Mouse (Mus musculus) splenic B cell, adult 2 months (primary cell): Measurements from ENCODE around the gene Ramp2.

Source experiments
- DNase-seq: peaks from one replicate; pipeline ENCODE4 v3.0.0-alpha.2; 2011; ENCODE audit warnings: low read depth, low spot score
- H3K27me3 ChIP-seq: 2 replicates; pipeline ENCODE4 v1.6.1; 2012; ENCODE audit warnings: mild to moderate bottlenecking, low read length, moderate library complexity, mixed read lengths; ENCODE audit not compliant: control insufficient read depth, poor library complexity, insufficient read depth, severe bottlenecking
- H3K36me3 ChIP-seq: 2 replicates; pipeline ENCODE4 v1.6.1; 2012; ENCODE audit warnings: mild to moderate bottlenecking, low read length, moderate library complexity, mixed read lengths; ENCODE audit not compliant: control insufficient read depth, poor library complexity, insufficient read depth, severe bottlenecking

The Ramp2 gene

DNA sequence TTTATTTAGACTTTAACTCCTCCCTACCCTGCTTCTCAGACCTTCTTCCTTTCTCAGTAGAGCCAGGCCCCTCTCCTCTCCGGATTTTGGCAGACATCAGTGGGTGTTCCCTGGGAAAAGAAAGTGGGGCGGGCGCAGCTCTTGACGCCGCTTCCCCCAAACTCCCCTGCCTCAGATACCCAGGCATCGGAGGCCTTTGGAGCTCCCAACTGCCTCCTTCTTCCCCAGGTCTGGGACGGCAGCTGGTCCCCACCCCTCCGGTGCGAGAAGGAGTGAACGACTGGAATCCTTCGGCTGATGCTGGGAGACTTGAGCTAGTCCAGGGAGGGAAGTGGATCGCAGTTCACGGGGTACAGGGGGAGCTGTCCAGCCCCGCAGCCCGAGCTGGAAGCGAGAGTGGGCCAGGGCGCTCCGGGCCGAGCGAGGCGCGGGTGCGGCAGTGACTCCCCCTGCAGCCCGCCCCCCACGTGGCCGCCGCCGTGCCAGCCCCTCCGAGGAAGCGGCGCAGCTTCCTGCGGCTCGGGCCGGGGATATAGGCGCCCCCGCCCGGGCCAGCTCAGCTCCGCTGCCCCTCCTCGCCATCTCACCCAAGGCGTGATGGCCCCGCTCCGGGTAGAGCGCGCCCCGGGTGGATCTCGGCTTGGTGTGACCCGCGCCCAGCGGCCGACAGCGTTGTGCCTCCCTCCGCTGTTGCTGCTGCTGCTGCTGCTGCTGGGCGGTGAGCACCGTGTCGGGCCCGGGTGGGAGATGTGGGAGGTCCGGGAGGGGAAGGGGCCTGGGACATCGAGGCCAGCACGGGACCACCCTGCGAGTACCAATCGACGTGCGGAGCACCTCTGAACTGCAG lies at the start of gene Ramp2:
TSS of gene Ramp2 (plus strand) at position 174 of the 847 bp plus-strand sequence.
- peaks cover 2% of the 10 kb centered on the region; the same call in 1 of the 2 replicates for H3K27me3 ChIP-seq
- peak; percentile 26 for DNase-seq
- H3K36me3 ChIP-seq: no peaks in the 10 kb centered on the region

DNA sequence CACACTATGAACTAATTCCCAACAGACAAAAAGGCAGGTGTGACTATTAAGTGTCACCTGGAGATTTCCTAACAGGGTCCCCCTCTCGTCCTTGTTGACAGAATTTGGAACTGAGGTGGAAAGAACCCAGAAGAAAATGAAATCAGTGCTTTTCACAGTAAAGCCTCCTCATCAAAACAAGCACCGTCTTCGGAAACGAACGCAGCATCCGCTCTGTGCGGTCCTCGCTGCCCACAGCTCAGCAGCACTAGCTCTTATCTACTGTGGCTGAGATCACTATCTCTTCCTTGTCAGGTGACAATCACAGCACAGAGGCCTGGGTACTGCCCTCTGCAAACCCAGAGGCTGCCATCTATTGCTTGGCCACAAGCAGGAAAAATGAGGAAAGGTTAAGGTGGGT lies 49.7 kb upstream of the Ramp2 start:
- Histone ChIP-seq H3K36me3 (peaks cover 14% of the 10 kb centered on the region), H3K27me3 (no peaks in the 10 kb centered on the region)
- DNase-seq: no peak

DNA sequence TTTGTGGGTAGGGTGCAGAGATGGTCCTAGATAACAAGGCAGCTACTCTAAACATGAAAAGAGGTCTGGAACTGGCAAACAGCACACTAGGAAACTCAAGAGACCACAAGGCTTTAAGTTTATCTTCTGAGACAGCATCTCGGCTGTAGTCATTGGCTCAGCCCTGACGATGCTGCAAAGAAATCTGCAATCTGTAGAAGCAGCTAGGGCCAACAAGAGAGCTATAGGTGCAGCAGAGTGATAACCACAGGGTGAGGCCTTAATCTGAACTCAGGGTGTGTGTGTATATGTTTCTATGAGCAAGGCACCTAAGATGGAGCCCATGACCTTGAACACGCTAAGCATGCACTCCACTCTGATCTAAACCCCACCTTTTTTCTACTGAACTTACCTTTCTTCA lies 46.3 kb upstream of the Ramp2 start:
- H3K36me3 ChIP-seq: peaks cover 21% of the 10 kb centered on the region
- no peaks in the 10 kb centered on the region for H3K27me3 ChIP-seq
- no peak for DNase-seq

DNA sequence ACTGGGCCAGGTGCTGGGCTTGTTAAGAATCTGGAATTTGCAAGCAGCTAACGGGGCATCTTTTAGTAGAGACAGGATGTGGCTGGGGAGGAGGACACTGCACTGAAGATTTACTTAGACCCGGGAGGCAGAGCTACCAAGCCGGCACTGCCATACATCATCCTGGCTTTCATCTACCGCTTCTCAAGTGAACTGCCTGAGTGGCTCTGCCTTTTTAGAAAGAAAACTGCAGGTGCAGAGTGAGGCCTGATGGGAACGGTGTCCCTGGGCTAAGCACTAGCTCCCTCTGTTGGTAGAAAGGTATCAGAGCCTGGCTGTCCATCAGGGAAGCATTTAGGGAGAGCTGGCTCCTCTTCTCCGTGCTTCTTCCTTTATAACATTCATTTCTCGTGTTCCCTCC lies 44.8 kb upstream of the Ramp2 start:
- peak; percentile 69 for DNase-seq
- H3K27me3 ChIP-seq: no peaks in the 10 kb centered on the region

DNA sequence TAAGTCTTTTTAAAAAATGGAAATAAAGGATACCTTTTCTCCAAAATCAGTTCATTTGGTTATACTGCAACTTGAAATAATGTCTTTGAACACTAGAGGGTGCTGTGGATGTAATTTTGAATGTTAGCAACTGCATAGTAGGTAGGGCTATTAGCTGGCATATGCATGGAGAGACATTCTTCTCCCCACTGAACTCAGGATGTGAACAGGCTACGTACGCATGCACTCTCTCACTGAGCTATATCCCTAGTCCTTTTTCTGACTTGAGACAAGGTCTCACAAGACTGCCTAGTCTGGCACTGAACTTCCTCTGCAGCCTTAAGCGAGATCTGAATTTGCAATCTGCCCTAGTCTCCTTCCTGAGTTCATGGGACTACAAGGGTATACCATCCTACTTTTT lies 33.9 kb upstream of the Ramp2 start:
- Histone ChIP-seq H3K27me3 (no peaks in the 10 kb centered on the region), H3K36me3 (peaks cover 27% of the 10 kb centered on the region)
- peak; percentile 87 for DNase-seq

More for the DNA sequence above, 44.8 kb upstream of the Ramp2 start:
- H3K36me3 ChIP-seq: peaks cover 21% of the 10 kb centered on the region

DNA sequence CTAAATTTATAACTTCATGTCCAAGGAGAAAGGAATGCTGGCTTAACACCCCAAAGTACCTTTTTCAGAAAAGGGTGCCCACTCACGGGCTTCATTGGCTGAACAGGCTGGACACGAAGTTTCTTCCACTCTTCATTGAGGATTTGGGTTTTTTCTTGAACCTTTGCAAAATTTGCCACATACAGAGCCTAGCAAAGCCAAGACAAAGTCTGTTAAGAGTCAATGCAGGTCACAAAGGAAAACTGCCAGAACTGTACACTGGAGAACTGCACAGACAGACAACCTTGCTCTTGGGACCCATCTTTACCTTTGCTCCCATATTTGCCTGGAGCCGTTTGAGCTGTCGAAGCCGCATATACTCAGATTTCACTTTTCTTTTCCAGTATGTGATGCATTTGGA lies 28.9 kb upstream of the Ramp2 start:
- peaks cover 16% of the 10 kb centered on the region for H3K36me3 ChIP-seq
- no peaks in the 10 kb centered on the region for H3K27me3 ChIP-seq
- DNase-seq: no peak

DNA sequence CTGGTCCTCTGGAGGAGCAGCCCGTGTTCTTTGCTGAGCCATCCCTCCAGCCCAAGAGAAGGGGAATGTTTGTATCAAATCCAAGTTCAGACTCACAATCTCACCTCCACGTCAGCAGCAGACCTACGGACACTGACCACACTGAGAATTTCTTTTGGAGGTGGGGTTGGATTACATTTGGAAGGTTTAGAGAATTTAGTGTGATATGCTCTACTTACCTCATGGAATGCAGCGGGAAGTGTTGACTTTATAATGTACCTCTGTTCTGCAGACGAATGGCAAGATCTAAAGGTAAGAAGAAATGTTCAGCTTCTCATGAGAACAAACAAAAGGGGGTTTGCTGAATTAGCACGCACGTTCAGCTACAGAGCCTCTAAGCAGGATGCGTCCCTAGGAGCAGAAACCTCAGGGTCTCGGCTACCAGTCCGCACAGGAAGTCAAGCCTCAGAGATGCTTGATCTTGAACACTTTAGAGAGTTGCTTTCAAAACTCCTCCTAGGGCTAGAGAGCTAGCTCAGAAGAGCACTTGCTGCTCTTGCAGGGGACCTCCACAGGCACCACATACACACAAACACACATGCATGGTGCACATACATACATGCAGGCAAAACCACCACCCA lies 27.3 kb upstream of the Ramp2 start:
- Histone ChIP-seq H3K36me3 (peaks cover 14% of the 10 kb centered on the region), H3K27me3 (no peaks in the 10 kb centered on the region)
- no peak for DNase-seq

DNA sequence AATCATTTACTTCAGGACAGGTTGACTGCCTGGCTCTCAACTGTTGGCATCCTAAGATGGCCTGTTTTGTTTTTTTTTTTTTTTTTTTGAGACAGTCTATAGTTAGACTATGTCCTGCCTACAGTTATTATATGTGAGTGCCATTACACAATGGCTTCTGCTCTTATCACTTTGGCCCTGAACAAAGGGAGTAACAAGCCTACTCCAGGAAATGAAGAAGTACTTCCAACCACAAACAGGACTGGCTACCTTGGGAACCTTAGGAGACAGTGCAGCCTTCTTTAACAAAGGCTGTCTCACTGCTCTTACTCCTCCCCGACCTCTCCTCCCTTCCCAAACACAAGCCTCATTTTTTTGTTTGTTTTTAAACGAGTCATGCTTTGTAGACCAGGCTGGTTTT lies 25.0 kb upstream of the Ramp2 start:
- H3K27me3 ChIP-seq: no peaks in the 10 kb centered on the region
- H3K36me3 ChIP-seq: peaks cover 4% of the 10 kb centered on the region; the same call in 1 of the 2 replicates
- DNase-seq: no peak

DNA sequence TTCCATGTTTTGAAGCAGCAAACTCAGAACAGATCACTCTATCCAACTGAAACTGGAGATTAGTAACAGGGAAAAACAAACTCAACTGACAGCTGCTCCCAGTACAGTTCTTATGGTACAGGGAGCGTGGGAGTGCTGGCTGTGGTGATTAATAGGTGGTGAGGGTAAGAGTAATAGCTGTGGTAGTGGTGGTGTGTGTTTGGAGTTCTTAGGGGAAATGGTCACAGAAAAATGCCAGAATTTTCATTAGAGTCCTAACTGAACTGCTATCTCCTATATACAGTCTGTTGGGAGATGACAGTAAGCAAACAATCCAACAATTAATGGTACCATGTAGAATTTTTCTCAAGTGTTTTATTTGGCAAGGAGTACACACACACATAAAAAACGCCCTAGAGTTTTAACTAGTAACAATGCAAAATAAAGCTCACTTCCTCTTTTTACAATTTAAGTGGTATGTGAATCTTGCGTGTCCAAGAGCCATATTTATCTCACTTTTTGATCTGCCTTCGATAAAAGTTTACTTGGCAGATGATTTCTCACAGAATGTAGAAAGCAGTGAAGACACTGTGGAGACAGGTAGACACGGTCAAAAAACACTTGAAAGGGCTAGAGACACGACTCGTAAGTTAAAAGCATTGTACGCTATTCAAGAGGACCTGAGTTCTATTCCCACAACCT lies 24.4 kb upstream of the Ramp2 start:
- peak; percentile 38 for DNase-seq
- peaks cover 2% of the 10 kb centered on the region; the same call in 1 of the 2 replicates for H3K36me3 ChIP-seq
- H3K27me3 ChIP-seq: no peaks in the 10 kb centered on the region

DNA sequence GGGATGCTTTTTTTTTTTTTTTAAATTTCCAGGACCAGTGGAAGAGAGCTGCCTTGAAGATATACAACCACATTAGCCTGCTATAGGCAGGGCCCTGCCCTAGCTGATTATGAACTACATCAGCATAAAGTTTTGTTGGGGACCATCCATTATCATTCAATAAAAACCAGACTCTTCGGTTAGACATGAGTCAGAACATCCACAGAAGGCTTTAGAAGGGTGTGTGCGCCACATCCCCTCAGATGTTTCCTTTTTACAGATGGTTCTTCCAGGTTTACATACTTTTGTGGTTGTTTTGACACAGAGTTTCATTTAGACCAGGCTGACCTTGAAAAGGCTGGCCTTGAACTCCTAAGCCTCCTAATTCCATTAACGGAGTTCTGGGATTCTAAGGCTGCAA lies 21.5 kb upstream of the Ramp2 start:
- DNase-seq: no peak
- Histone ChIP-seq H3K36me3 (no peaks in the 10 kb centered on the region), H3K27me3 (no peaks in the 10 kb centered on the region)

DNA sequence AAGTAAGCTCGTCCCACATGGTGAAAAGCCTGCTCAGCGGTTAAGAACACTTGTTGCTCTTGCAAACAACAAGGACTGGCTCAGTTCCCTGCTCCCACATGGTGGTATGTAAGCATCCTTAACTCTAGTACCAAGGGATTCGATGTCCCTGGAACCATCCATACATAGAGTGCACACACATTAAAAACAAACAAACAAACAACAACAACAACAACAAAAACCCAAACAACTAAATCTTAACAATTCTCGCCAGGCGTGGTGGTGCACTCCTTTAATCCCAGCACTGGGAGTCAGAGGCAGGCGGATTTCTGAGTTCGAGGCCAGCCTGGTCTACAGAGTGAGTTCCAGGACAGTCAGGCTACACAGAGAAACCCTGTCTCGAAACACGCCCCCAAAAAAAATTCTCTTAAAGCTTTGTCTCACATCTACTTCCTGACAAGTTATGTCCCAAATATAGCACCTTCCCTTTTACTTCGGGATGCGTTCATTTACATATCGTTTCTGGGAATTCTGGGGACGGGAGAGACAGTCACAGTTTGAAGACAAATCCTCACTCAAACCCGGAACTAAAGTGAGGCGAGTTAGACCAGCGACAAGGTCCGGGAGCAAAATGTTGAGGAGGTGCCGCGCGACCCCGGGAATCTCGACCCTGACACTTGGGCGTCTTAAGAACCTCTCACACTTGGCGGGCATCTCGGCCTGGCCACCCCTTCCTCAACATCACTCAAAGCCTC lies 20.3 kb upstream of the Ramp2 start:
- no peak for DNase-seq
- Histone ChIP-seq H3K27me3 (no peaks in the 10 kb centered on the region), H3K36me3 (no peaks in the 10 kb centered on the region)

DNA sequence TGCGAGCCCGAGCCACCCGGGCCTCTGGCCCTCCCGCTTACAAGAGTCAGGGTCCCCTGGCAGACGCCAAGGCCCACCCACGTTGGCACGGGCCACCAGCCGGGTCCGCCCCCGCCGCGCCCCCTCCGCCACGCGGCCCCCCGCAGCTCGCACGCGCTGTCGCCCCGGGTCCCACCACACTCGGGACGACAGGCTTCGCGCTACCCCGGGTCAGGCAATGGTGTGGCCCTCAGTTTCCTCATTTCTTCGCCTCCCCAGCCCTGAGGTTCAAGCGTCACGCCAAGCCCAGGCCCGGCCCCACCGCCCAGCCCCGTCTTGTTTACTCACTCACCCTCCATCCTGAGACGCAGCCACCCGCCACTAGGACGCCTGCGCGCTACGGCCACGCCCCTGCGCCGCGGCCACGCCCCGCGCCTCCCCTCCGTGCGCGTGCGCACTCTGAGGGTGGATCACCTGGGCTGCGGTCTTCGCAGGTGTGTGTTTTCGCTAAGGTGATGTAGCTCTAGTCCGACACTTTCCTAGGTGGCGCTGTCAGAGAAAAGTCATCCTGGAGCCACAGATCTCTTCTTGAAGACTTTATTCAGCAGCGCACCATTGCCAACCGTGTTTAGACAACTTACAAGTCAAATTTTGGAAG lies 19.6 kb upstream of the Ramp2 start, which contains the start of gene Ezh1:
TSS of gene Ezh1 (minus strand) at position 399 of the 637 bp plus-strand sequence.
- no peaks in the 10 kb centered on the region for H3K36me3 ChIP-seq
- peak; percentile 93 for DNase-seq
- H3K27me3 ChIP-seq: no peaks in the 10 kb centered on the region

DNA sequence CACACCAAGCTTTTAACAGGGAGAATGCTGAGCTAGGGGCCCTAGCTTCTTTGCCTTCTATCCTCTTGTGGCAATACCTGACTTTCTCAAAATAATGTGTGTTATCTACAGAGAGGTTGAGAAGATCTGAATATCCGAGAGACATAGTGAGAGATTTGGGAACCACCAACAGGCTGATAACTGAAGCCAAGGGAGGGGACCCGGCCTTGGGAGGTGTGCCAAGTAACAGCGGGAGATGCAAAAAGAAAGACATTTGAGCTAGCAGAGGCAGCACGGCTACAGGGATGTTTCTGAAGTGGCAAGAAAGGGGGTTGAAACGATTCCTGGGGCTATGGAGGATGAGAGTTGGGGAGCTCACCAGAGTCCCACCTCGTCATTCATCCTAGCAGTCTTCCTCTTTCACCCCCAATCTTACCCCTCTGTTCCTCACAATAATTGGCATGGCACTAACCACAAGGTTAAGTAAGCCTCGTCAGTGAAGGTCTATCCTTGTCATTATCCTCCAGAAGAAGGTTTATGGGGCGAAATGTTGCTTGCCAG lies 16.4 kb upstream of the Ramp2 start:
- Histone ChIP-seq H3K27me3 (no peaks in the 10 kb centered on the region), H3K36me3 (no peaks in the 10 kb centered on the region)
- DNase-seq: no peak

DNA sequence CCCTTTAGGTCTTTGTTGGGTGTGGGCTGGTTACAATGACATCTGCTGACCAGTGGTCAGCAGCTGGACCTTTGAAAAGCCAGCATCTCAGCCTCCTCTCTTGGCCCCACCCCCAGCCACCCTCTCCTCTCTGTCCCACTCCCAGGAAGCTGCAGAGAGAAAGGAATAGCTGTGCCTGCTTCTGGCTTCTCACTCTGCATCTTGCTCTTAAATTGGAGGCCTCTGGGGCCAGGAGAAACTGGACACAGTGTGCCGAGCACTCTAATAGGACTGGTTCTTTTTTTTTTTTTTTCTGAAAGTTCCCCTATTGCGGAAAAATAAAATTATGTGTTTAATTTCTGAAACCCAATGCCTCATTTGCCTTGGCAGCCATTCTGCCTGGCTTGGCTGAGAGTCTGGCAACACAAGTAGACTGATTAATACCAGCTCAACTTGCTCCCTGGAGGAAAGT lies 15.7 kb upstream of the Ramp2 start:
- no peaks in the 10 kb centered on the region for H3K36me3 ChIP-seq
- no peak for DNase-seq
- no peaks in the 10 kb centered on the region for H3K27me3 ChIP-seq
